14 mouse cellular contexts compared by ENCODE assay signal in genomic region chr12:99779908-99780307, GRCm38 (mm10).
"Had no signal": no experiment of that assay in that cellular context is flagged by ENCODE, and none has a peak within 500 bp of the region (broad histone marks: within the 10 kb centered on the region; RNA-seq: fewer than 3 reads in every experiment).

No protein-coding gene starts in this region.

- DNase-seq: gastrocnemius, adult 2 months; gastrocnemius, postnatal 10 days; gastrocnemius, postnatal 25 days; heart, adult 18-20 months; heart, postnatal 10 days; heart, postnatal 4 days; kidney, adult 18-20 months; kidney, adult 8-10 months; kidney, postnatal 10 days; kidney, postnatal 25 days; kidney, postnatal 4 days; layer of hippocampus, adult 9-11 months; layer of hippocampus, postnatal 36 days; left cerebral cortex, postnatal 4 days had no signal
